Mouse (Mus musculus) testis, adult 10 weeks (tissue): Measurements from ENCODE around the gene Mllt3. TPM values are rescaled to one million over a fixed set of nuclear protein-coding genes. Genes with fewer than 3 reads are reported as not detected.

ENCODE experiments used
- polyA plus RNA-seq: library from polyadenylated mRNA; stranded (reverse); fragments of 350-450 nt; fragmentation: Illumina TruSeq; extraction: RNeasy Lipid Tissue Mini Kit (QIAGEN cat#74804); gene quantifications from one replicate; pipeline ENCODE4 v1.2.3, GENCODE M21; 2014; ENCODE audit warnings: low read depth, low replicate concordance

The Mllt3 gene
- polyA plus RNA-seq, result 38.9 TPM

GRCm38 (mm10) chr4:88033216-88033653 lies at the start of gene Mllt3:
Gene Mllt3 (minus strand): TSS chr4:88033364.

Other genes starting within 250 kb of the Mllt3 start
- 5.6 TPM for gene Focad, start 61.3 kb upstream of the Mllt3 start, polyA plus RNA-seq